Mouse (Mus musculus) monocyte, adult 2 months (primary cell): Measurements from ENCODE around the gene Scgb2b11.
"Not testable (repeated sequence)": the region's sequence is repeated elsewhere in the genome, so short reads cannot be mapped to it uniquely, and the experiment has no call there.

ENCODE experiments used
- DNase-seq, 2 experiments: peaks; one replicate each; pipeline ENCODE4 v3.0.0; 2022; ENCODE audit warnings: low spot score in 2 of 2, low read depth in 1 of 2

Scgb2b11 gene

DNA sequence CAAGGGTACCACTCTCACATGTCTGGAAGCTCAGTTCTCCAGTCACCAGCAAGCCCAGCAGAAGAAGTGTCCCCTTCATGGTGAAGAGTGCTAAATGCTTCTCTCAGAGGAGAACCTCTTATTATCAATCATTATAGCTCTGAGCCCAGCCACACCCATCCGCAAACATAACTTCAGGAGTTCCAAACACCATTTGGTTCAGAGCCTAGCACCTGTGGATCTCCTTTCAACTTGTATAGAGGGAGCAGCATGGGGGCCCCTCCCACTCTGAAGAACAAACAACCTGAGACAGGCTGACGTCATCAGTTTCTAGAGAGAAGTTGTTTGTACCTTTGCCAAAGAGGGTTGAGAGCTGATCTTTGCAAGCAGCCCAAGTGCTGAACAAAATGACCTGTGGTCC lies at the start of gene Scgb2b11:
Scgb2b11 (minus strand) TSS at position 101 of the 400 bp plus-strand sequence.
- not testable (repeated sequence) for DNase-seq

DNA sequence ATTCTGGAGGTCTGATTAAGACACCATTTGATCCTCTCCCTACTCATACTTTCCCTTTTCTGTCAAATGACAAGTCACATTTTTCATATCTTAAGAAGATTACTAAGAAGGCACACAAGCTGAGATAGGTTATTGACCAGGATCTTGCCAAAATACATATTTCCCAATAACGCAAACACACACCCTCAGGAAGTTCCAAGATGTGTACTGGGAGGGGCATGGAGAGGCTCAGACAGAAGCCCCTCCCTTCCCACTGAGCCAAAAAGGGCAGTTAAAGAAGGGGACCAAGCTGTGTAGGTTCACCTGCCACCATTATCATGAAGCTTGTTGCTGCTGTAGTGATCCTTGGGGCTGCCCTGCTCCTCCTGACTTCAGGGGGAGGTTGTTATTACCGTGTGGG lies 11.6 kb upstream of the Scgb2b11 start, which contains the start of gene Scgb1b11:
Scgb1b11 (plus strand) TSS at position 301 of the 400 bp plus-strand sequence.
- DNase-seq, result not testable (repeated sequence)
